Mouse (Mus musculus) MEL (cell line): ENCODE measurements around the gene Serpinf1. TPM values are rescaled to one million over a fixed set of nuclear protein-coding genes. Genes with fewer than 3 reads are reported as not detected.

Experiments used
- polyA plus RNA-seq, 2 experiments: library from polyadenylated mRNA; stranded (reverse) in 1 of 2; unstranded in 1 of 2; fragments of >175 nt in 1 of 2; fragments of >200 nt in 1 of 2; gene quantifications; 2 replicates each; pipeline versions ENCODE4 v1.2.1 to v1.2.4; 2012; ENCODE audit warnings: low replicate concordance in 2 of 2, low read depth in 1 of 2; ENCODE audit not compliant: insufficient read length in 2 of 2, insufficient read depth in 1 of 2, missing spikeins in 1 of 2
- total RNA-seq: library from RNA; depleted of rRNA; stranded (reverse); fragments of 300-350 nt; gene quantifications from 2 replicates; pipeline ENCODE4 v1.2.3, GENCODE M21; 2012; rRNA removed

Serpinf1 gene
- total and polyA plus RNA-seq, 3 experiments, result 0.36 TPM; not detected in 2

Other genes with a start within 250 kb of the Serpinf1 start
- 22.7 and 33.1 TPM in 2 replicates for gene Ovca2, start 243.9 kb downstream of the Serpinf1 start, total RNA-seq
- 10 to 100 TPM in 1 of 2 experiments, not detected in 1; 23.1 TPM for gene Ovca2, start 243.9 kb downstream of the Serpinf1 start, polyA plus RNA-seq
- gene Dph1, start 231.5 kb downstream of the Serpinf1 start, total RNA-seq, result 54.2 and 59.5 TPM in 2 replicates
- 10 to 100 TPM in 1 of 2 experiments, not detected in 1; 58.4 TPM for gene Dph1, start 231.5 kb downstream of the Serpinf1 start, polyA plus RNA-seq
- gene Rtn4rl1, start 228.9 kb downstream of the Serpinf1 start, total RNA-seq, result 0.35 and 0.46 TPM in 2 replicates
- gene Rtn4rl1, start 228.9 kb downstream of the Serpinf1 start, polyA plus RNA-seq, result 1 to 10 TPM in 1 of 2 experiments, not detected in 1; 2.6 TPM
- gene Rpa1, start 74.4 kb downstream of the Serpinf1 start, total RNA-seq, result 242 and 267 TPM in 2 replicates
- gene Rpa1, start 74.4 kb downstream of the Serpinf1 start, polyA plus RNA-seq, result 100 to 1,000 TPM; 179 to 481 TPM
- gene Smyd4, start 74.3 kb downstream of the Serpinf1 start, total RNA-seq, result 11.4 and 12.8 TPM in 2 replicates
- 1 to 10 TPM in 1 of 2 experiments, not detected in 1; 9.6 TPM for gene Smyd4, start 74.3 kb downstream of the Serpinf1 start, polyA plus RNA-seq
- gene Serpinf2, start 16.9 kb upstream of the Serpinf1 start, total RNA-seq, result not detected in 2 replicates
- under 1 TPM in 1 of 2 experiments, not detected in 1; 0.07 TPM for gene Serpinf2, start 16.9 kb upstream of the Serpinf1 start, polyA plus RNA-seq
- 7.0 and 7.6 TPM in 2 replicates for gene Wdr81, start 32.0 kb upstream of the Serpinf1 start, total RNA-seq
- 10 to 100 TPM in 1 of 2 experiments, not detected in 1; 13.9 TPM for gene Wdr81, start 32.0 kb upstream of the Serpinf1 start, polyA plus RNA-seq
- 0.50 and 1.0 TPM in 2 replicates for gene Tlcd2, start 39.0 kb upstream of the Serpinf1 start, total RNA-seq
- gene Tlcd2, start 39.0 kb upstream of the Serpinf1 start, polyA plus RNA-seq, result under 1 TPM in 1 of 2 experiments, not detected in 1; 0.86 TPM
- gene Prpf8, start 64.1 kb upstream of the Serpinf1 start, total RNA-seq, result 214 and 234 TPM in 2 replicates
- 100 to 1,000 TPM; 276 to 644 TPM for gene Prpf8, start 64.1 kb upstream of the Serpinf1 start, polyA plus RNA-seq
- gene Rilp, start 87.4 kb upstream of the Serpinf1 start, total RNA-seq, result 0.16 and 0.19 TPM in 2 replicates
- gene Rilp, start 87.4 kb upstream of the Serpinf1 start, polyA plus RNA-seq, result under 1 TPM in 1 of 2 experiments, not detected in 1; 0.65 TPM
- 0.10 and 0.15 TPM in 2 replicates for gene Scarf1, start 90.8 kb upstream of the Serpinf1 start, total RNA-seq
- gene Scarf1, start 90.8 kb upstream of the Serpinf1 start, polyA plus RNA-seq, result under 1 TPM in 1 of 2 experiments, not detected in 1; 0.28 TPM
- gene Slc43a2, start 109.0 kb upstream of the Serpinf1 start, total RNA-seq, result 4.9 and 5.9 TPM in 2 replicates
- gene Slc43a2, start 109.0 kb upstream of the Serpinf1 start, polyA plus RNA-seq, result 1 to 10 TPM in 1 of 2 experiments, not detected in 1; 8.4 TPM
- 67.8 and 73.1 TPM in 2 replicates for gene Pitpna, start 165.4 kb upstream of the Serpinf1 start, total RNA-seq
- 100 to 1,000 TPM; 194 to 709 TPM for gene Pitpna, start 165.4 kb upstream of the Serpinf1 start, polyA plus RNA-seq
- 15.2 and 16.4 TPM in 2 replicates for gene Inpp5k, start 208.3 kb upstream of the Serpinf1 start, total RNA-seq
- gene Inpp5k, start 208.3 kb upstream of the Serpinf1 start, polyA plus RNA-seq, result 10 to 100 TPM in 1 of 2 experiments, not detected in 1; 28.7 TPM
- 27.0 and 33.2 TPM in 2 replicates for gene Myo1c, start 227.8 kb upstream of the Serpinf1 start, total RNA-seq
- gene Myo1c, start 227.8 kb upstream of the Serpinf1 start, polyA plus RNA-seq, result 10 to 100 TPM in 1 of 2 experiments, not detected in 1; 45.6 TPM